Mouse (Mus musculus) embryonic facial prominence, embryonic 14.5 days (tissue): ENCODE data around the gene Ntng2. TPM values are rescaled to one million over a fixed set of nuclear protein-coding genes. Genes with fewer than 3 reads are reported as not detected.
A peak's percentile ranks its signal among the peaks of the same experiment; 100 is the strongest.

Experiments used
- ATAC-seq: fragments of 200-750 bp; cut with Nextera tagmentation; 2 replicates; pipeline ENCODE4 v1.8.0; 2017; ENCODE audit warnings: low read depth, moderate number of reproducible peaks, moderate TSS enrichment
- DNase-seq: peaks from one replicate; pipeline ENCODE4 v3.0.0-alpha.2; 2015; ENCODE audit warnings: low spot score
- H3K27ac ChIP-seq: fragments of 300-500 bp; sonication (generic); replicated peaks from 2 replicates; pipeline ENCODE4 v1.5.1; 2014; ENCODE audit warnings: low read depth, mild to moderate bottlenecking, low read length, moderate library complexity
- H3K27me3 ChIP-seq: fragments of 300-500 bp; sonication (generic); replicated peaks from 2 replicates; pipeline ENCODE4 v1.6.1; 2014; ENCODE audit warnings: low read length; ENCODE audit not compliant: control insufficient read depth, insufficient read depth
- H3K36me3 ChIP-seq: fragments of 300-500 bp; sonication (generic); 2 replicates; pipeline ENCODE4 v1.6.1; 2014; ENCODE audit warnings: low read length, mixed read lengths; ENCODE audit not compliant: control insufficient read depth, insufficient read depth
- H3K4me1 ChIP-seq: fragments of 300-500 bp; sonication (generic); 2 replicates; pipeline ENCODE4 v1.6.1; 2014; ENCODE audit warnings: antibody characterized with exemption, low read length; ENCODE audit not compliant: control insufficient read depth, insufficient read depth
- H3K4me2 ChIP-seq: fragments of 300-500 bp; sonication (generic); 2 replicates; pipeline ENCODE4 v1.6.1; 2014; ENCODE audit warnings: low read depth, mild to moderate bottlenecking, low read length, moderate library complexity, mixed read lengths
- H3K4me3 ChIP-seq: fragments of 300-500 bp; sonication (generic); 2 replicates; pipeline ENCODE4 v1.5.1; 2014; ENCODE audit warnings: low read depth, mild to moderate bottlenecking, low read length
- H3K9ac ChIP-seq: fragments of 300-500 bp; sonication (generic); 2 replicates; pipeline ENCODE4 v1.6.1; 2014; ENCODE audit warnings: low read depth, mild to moderate bottlenecking, low read length, moderate library complexity, mixed read lengths
- H3K9me3 ChIP-seq: fragments of 300-500 bp; sonication (generic); 2 replicates; pipeline ENCODE4 v1.6.1; 2016; ENCODE audit warnings: low read length; ENCODE audit not compliant: control insufficient read depth
- WGBS: fragments of 180-500 bp; shearing (Covaris S2); extraction: QIAGEN DNeasy Blood & Tissue Kit; methylation state at CpG from one replicate; pipeline ENCODE4 v1.1.7; 2014; 5-methylcytosine and 5-hydroxymethylcytosine counted together
- polyA plus RNA-seq: library from polyadenylated mRNA; unstranded; fragments of >200 nt; fragmentation: Nextera tagmentation; extraction: Ambion mirVana; gene quantifications from 2 replicates; pipeline ENCODE4 v1.2.1, GENCODE M21; 2014

The Ntng2 gene
- polyA plus RNA-seq, 1 experiment from 2014 or later: 0.85 TPM

- 63% methylated on average over 6 of the region's 6 CpGs for WGBS
- ATAC-seq: peak; percentile 26; the same call in 1 of the 2 replicates
- H3K4me2 ChIP-seq: no peak overlapping the region
These were observed 8.3 kb upstream of the Ntng2 start for GRCm38 (mm10) chr2:29261126-29261525.

GRCm38 (mm10) chr2:29253205-29253865 lies 530 bp upstream of the Ntng2 start:
- Histone ChIP-seq H3K36me3 (no peaks in the 10 kb centered on the region), H3K27ac (no peak overlapping the region), H3K9me3 (no peaks in the 10 kb centered on the region), H3K27me3 (peaks cover 80% of the 10 kb centered on the region), H3K4me1 (peaks cover 13% of the 10 kb centered on the region), H3K4me3 (peak overlapping the region; percentile 63), H3K9ac (peak overlapping the region; percentile 63), H3K4me2 (peak overlapping the region; percentile 100)
- 5% methylated on average over 15 of the region's 22 CpGs for WGBS
- ATAC-seq (peak; percentile 44; the same call in 1 of the 2 replicates), DNase-seq (peak; percentile 27)

More at GRCm38 (mm10) chr2:29261126-29261525, 8.3 kb upstream of the Ntng2 start:
- no peaks in the 10 kb centered on the region for H3K4me1 ChIP-seq
- no peaks in the 10 kb centered on the region for H3K9me3 ChIP-seq
- H3K36me3 ChIP-seq: no peaks in the 10 kb centered on the region
- H3K4me3 ChIP-seq: no peak overlapping the region
- peaks cover 6% of the 10 kb centered on the region for H3K27me3 ChIP-seq
- H3K9ac ChIP-seq: no peak overlapping the region
- DNase-seq: no peak
- no peak overlapping the region for H3K27ac ChIP-seq

DNA sequence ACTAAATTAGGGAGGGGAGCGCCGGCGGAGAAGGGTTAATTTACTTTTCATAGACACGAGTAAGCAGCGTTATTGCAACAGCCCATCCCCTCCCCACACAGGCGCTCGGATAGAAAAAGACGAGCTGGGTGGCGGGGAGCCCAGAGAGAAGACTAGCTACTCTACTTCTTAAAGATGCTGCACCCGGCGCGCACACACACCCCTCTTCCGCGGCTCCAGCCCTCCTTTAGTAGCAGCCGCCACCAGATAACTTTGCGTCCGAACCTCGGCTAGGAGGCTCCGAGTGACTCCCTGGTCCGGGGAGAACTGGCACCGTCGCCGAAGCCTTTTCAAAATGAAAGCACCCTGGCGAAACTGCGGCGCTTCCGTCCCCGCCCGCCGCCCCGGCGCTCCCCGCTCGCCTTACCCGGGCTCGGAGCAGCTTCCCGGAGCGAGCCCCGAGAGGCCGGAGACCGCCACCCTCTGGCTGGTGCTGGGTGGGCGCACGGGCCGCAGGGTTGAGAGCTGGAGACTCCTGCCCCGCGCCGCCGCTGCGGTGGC lies 676 bp downstream of the Ntng2 start:
- Histone ChIP-seq H3K36me3 (no peaks in the 10 kb centered on the region), H3K27me3 (peaks cover 86% of the 10 kb centered on the region), H3K9me3 (no peaks in the 10 kb centered on the region), H3K4me1 (peaks cover 13% of the 10 kb centered on the region), H3K4me2 (peak overlapping the region; percentile 100), H3K9ac (peak overlapping the region; percentile 63), H3K27ac (0 out of 2 replicates have a peak overlapping the region, but pooled peaks have one; percentile 10), H3K4me3 (peak overlapping the region; percentile 63)
- peak; percentile 41 for DNase-seq
- peak; percentile 58 for ATAC-seq
- WGBS: under 1% methylated on average over 28 of the region's 49 CpGs

DNA sequence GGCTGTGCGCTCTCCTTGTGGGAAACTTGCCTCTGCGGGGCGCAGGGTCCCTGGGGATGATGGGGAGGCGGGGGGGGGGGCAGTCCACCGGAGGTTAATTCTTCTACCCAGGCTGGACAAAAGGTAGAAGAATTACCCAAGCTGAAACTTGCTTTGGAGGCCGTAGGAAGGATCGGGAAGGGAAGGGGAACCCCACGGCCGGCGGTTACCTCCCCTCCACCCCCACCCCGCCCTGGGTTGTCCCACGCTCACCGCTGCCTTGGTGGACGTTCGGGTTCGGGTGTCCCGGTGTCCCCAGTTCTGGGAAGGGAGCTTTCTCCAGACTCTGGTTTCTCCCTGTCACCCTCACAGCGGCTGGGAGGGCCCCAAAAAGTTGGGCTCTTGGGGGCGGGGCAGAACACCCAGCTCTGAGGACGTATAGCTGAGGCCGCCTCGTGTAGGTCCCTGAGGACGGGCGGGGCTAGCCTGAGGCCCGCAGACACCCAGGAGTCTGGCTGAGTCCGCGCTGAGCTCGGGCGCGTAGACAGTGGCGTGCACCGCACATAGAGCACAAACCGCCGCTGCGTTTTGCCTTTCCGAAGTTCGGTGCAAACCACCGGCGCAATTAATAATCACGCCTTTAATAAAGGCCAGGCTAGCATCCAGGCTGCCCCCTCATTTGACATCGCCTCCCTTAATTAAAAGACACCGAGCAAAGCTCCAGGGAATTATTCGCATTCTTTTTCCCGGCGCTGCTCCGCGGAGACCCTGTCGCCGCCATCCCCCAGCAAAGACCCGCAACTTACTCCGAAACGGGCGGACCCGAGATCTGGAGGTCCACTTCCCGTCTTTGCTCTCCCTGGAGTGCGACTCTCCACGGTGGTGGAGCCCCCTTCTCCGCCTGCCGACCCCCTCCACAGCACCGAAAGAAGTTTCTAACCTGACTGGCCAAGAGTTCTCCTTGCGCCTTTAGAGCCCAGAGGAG lies 1.4 kb downstream of the Ntng2 start:
- no peaks in the 10 kb centered on the region for H3K9me3 ChIP-seq
- peak overlapping the region; percentile 36 for H3K9ac ChIP-seq
- peaks cover 92% of the 10 kb centered on the region for H3K27me3 ChIP-seq
- peak overlapping the region; percentile 63 for H3K4me3 ChIP-seq
- no peak overlapping the region for H3K27ac ChIP-seq
- WGBS: under 1% methylated on average over 47 of the region's 61 CpGs
- peak overlapping the region; percentile 100 for H3K4me2 ChIP-seq
- DNase-seq (peak; percentile 21), ATAC-seq (no peak)
- no peaks in the 10 kb centered on the region for H3K36me3 ChIP-seq
- H3K4me1 ChIP-seq: peaks cover 13% of the 10 kb centered on the region

DNA sequence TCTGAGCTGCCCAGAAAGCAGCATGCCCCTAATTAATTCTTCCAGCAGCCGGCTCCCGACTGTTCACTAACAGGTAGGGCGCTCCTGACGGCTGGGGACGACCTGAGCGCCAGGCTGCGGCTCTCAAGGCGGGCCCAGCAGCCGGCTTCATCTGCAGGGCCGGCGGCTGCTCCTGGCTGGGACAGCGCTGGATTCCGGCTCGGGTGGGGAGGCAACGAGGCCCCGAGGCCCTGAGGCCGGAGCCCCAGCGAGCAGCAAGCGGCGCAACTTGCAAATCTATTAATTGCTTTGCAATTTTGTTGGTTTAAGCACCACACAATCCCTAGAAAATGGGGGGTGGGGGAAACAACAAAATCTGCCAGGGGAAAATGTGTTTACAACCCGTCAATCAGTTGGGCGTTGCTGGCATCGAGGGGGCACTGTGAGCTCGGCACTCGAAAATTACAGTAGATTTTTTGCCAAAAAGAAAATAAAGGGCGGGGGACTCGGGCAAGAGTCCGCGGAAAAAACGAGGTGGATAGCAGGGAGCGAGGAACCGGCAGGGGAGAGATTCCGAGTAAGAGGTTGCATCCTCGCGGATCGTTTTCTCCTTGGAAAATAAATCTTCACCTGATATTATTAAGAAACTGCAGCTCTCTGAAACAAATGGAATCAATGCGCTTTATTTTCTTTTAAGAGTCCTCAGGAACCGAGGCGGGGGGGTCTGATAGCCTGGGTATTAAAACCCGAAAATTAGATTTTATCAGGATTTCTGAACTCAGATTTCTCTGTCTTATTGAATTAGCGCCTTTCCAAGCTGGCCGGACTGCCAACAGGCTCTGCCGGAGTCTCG lies 2.3 kb downstream of the Ntng2 start:
- ATAC-seq (no peak), DNase-seq (peak; percentile 19)
- Histone ChIP-seq H3K9ac (peak overlapping the region; percentile 36), H3K4me1 (peaks cover 13% of the 10 kb centered on the region), H3K4me2 (peak overlapping the region; percentile 100), H3K27me3 (peaks cover 88% of the 10 kb centered on the region), H3K9me3 (no peaks in the 10 kb centered on the region), H3K4me3 (peak overlapping the region; percentile 63), H3K36me3 (no peaks in the 10 kb centered on the region), H3K27ac (no peak overlapping the region)
- WGBS: under 1% methylated on average over 44 of the region's 44 CpGs

GRCm38 (mm10) chr2:29249852-29250251 lies 3.0 kb downstream of the Ntng2 start:
- no peaks in the 10 kb centered on the region for H3K9me3 ChIP-seq
- no peak for DNase-seq
- H3K36me3 ChIP-seq: no peaks in the 10 kb centered on the region
- H3K27ac ChIP-seq: no peak overlapping the region
- peaks cover 13% of the 10 kb centered on the region for H3K4me1 ChIP-seq
- no peak overlapping the region for H3K9ac ChIP-seq
- peak overlapping the region; percentile 100 for H3K4me2 ChIP-seq
- 1% methylated on average over 10 of the region's 10 CpGs for WGBS
- peak overlapping the region; percentile 63 for H3K4me3 ChIP-seq
- no peak for ATAC-seq
- H3K27me3 ChIP-seq: peaks cover 84% of the 10 kb centered on the region

GRCm38 (mm10) chr2:29248551-29248950 lies 4.3 kb downstream of the Ntng2 start:
- WGBS: 66% methylated on average over 3 of the region's 3 CpGs
- peaks cover 13% of the 10 kb centered on the region for H3K4me1 ChIP-seq
- H3K9ac ChIP-seq: no peak overlapping the region
- H3K27me3 ChIP-seq: peaks cover 71% of the 10 kb centered on the region
- H3K4me2 ChIP-seq: no peak overlapping the region
- H3K36me3 ChIP-seq: no peaks in the 10 kb centered on the region
- ATAC-seq: no peak
- no peak overlapping the region for H3K4me3 ChIP-seq
- no peak for DNase-seq
- no peaks in the 10 kb centered on the region for H3K9me3 ChIP-seq
- H3K27ac ChIP-seq: no peak overlapping the region

- Histone ChIP-seq H3K4me2 (no peak overlapping the region), H3K9ac (no peak overlapping the region), H3K4me3 (no peak overlapping the region), H3K27me3 (peaks cover 59% of the 10 kb centered on the region), H3K9me3 (no peaks in the 10 kb centered on the region), H3K4me1 (peaks cover 13% of the 10 kb centered on the region), H3K36me3 (no peaks in the 10 kb centered on the region), H3K27ac (no peak overlapping the region)
- ATAC-seq: no peak
- 47% methylated on average over 2 of the region's 2 CpGs for WGBS
- no peak for DNase-seq
These were observed 5.4 kb downstream of the Ntng2 start for GRCm38 (mm10) chr2:29247386-29247785.
